Mouse (Mus musculus) cerebellum, postnatal 14 days (tissue): ENCODE data around the gene Tmx1.

ENCODE experiments used
- DNase-seq, 2 experiments: peaks; one replicate each; pipeline ENCODE4 v3.0.0; 2021; ENCODE audit warnings: mixed read lengths in 2 of 2

Tmx1 gene

DNA sequence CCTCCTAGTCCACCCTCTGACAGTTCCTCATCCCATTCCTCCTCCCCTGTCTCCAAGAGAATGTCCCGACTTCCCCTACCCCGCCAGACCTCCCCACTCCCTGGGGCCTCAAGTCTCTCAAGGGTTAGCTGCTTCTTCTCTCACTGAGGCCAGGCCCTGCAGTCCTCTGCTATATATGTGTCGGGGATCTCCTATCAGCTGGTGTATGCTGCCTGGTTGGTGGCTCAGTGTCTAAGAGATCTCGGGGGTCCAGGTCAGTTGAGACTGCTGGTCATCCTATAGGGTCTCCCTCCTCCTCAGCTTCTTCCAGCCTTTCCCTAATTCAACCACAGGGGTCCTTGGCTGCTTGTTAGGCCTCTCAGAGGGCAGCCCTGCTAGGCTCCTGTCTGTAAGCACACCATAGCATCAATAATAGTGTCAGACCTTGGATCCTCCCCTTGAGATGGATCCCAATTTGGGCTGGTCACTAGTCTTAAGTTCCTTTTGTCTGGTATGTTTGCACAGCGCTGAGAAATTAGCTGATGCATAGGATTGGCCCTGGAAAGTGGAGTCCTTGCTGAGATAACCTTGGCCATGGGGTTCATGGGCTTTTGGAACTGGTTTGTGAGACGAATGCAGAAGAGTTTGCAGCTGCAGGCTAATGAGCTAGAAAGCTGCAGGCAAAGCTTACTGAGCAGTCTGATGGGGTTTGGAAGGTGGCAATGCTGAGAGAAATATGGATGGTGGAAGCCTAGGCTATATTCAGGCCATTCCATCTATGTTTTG is 34.0 kb downstream of the Tmx1 start:
- no peak for DNase-seq

DNA sequence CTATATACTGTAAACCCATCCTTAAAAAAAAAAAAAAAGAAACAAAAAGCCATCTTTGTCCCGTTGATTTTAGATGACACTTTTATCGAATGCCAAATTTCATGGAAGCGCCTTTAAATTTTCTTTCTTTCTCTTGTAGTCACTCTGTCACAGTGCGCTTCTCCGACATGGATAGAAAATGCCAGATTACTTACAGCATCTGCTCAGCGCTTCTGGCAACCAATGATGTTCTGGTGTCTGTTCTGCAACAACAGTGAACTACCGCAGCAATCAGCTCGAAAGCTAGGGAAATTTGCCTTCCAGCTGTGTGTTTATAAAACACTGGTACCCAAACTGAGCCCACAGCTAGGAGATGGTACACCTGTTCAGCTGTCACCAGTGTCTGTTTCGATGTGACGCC is 39.5 kb downstream of the Tmx1 start:
- DNase-seq = no peak

GRCm38 (mm10) chr12:70494494-70495281 is 41.8 kb downstream of the Tmx1 start:
- peak; percentile 60 to 63 for DNase-seq

DNA sequence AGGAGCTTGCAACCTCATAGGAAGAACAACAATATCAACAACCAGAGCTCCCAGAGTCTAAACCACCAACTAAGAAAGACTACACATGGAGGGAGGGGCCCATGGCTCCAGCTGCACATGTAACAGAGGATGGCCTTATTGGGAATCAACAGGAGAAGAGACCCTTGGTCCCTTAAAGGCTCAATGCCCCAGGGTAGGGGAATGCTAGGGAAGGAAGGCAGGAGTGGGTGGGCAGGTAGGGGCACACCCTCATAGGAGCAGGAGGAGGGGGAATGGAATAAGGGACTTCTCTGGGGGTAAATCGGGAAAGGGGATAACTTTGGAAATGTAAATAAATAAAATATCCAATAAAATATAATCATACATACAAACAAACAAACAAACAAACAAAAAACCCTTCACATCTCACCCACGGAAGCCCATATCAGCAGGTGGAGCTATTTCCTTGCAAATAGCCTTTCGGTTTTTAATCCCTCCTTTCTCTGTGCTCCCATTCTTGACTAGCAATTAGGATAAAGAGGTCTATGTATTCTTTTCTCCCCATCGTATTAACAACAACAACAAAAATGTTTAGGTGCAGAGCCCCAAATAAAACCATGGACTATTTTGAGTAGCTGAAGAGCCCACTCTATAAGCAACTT is 42.5 kb downstream of the Tmx1 start:
- peak; percentile 77 for DNase-seq

- DNase-seq = no peak
These were observed 45.2 kb downstream of the Tmx1 start for GRCm38 (mm10) chr12:70498091-70498490.

- DNase-seq = peak; percentile 73 to 77
These were observed 53.1 kb downstream of the Tmx1 start for GRCm38 (mm10) chr12:70505971-70506370.

DNA sequence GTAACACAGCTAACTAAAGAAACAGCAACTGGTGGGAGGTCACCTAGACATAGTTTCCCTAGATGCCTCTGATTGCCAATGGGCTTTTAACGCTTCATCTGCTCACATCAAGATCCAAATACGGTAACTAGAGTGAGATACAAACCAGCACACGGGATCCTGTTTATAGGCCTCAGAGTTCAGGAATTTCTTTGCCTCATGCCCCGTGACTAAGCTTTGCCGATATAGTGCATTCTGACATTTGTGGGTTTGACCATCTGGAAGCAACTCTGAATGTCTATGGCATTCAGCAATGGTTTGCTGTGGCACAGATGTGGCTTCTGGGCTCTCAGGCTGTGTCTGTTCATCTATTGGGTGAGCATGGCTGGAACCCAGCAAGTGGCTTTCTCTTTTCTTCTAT is 59.1 kb downstream of the Tmx1 start:
- DNase-seq = no peak

- no peak for DNase-seq
These were observed 59.5 kb downstream of the Tmx1 start for GRCm38 (mm10) chr12:70512431-70512830.
